ENCODE assay signal across 27 mouse cellular contexts in the genomic region with DNA sequence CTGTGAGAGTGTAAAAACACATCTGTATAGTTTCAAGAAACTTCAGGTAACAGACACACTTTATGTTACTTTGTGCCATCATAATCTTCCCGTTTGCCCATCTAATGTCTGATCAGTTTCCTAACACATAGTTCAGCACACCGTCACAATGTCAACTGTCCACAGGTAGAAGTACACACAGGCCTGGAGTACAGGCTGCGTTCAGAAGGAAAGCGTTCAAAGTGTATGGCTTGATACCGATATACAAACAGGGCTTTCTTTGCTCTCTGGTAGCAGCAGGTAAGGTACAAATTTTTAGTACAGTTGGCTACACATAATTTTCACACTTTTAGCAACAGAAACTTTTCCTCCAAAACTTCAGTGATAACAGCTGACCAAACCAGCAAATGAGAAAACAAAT.
"Had no signal": no experiment of that assay in that cellular context is flagged by ENCODE, and none has a peak within 500 bp of the region (broad histone marks: within the 10 kb centered on the region; RNA-seq: fewer than 3 reads in every experiment).

No protein-coding gene starts in this region.

- H3K9ac ChIP-seq: forebrain, postnatal 0 days; heart, embryonic 13.5 days; heart, embryonic 15.5 days; hindbrain, embryonic 13.5 days; hindbrain, embryonic 15.5 days; kidney, embryonic 15.5 days; limb, embryonic 13.5 days; limb, embryonic 15.5 days; liver, embryonic 13.5 days; liver, embryonic 15.5 days had no signal

- H3K27ac ChIP-seq: heart, adult 2 months; heart, embryonic 13.5 days; heart, embryonic 15.5 days; hindbrain, embryonic 13.5 days; hindbrain, embryonic 15.5 days; hindbrain, postnatal 0 days; kidney, embryonic 15.5 days; kidney, postnatal 0 days; limb, embryonic 13.5 days; limb, embryonic 15.5 days; liver, embryonic 13.5 days; liver, embryonic 15.5 days had no signal

- H3K4me3 ChIP-seq: heart, adult 2 months; heart, embryonic 13.5 days; heart, embryonic 15.5 days; hindbrain, embryonic 13.5 days; hindbrain, embryonic 15.5 days; kidney, embryonic 15.5 days; limb, embryonic 13.5 days; limb, embryonic 15.5 days; liver, embryonic 13.5 days; liver, embryonic 15.5 days had no signal

- DNase-seq: forebrain, postnatal 0 days; gastrocnemius, postnatal 14 days; gastrocnemius, postnatal 36 days; heart, adult 2 months; heart, postnatal 14 days; heart, postnatal 36 days; kidney, adult 11 months; kidney, adult 2 months; kidney, adult 9 months; kidney, postnatal 14 days; kidney, postnatal 36 days; layer of hippocampus, adult 9-11 months; layer of hippocampus, postnatal 36 days; left cerebral cortex, postnatal 4 days; liver, embryonic 13.5 days had no signal

- H3K36me3 ChIP-seq: heart, embryonic 15.5 days; limb, embryonic 15.5 days; liver, embryonic 13.5 days; liver, embryonic 15.5 days had no signal

- H3K9me3 ChIP-seq: heart, embryonic 13.5 days; heart, embryonic 15.5 days; hindbrain, embryonic 13.5 days; hindbrain, embryonic 15.5 days; kidney, embryonic 15.5 days; limb, embryonic 13.5 days; limb, embryonic 15.5 days; liver, embryonic 13.5 days; liver, embryonic 15.5 days had no signal

- H3K4me2 ChIP-seq: heart, embryonic 11.5 days; heart, embryonic 13.5 days; heart, embryonic 15.5 days; hindbrain, embryonic 13.5 days; hindbrain, embryonic 15.5 days; kidney, embryonic 15.5 days; limb, embryonic 13.5 days; limb, embryonic 15.5 days; liver, embryonic 13.5 days; liver, embryonic 15.5 days had no signal

- H3K27me3 ChIP-seq: heart, embryonic 13.5 days; heart, embryonic 15.5 days; hindbrain, embryonic 13.5 days; hindbrain, embryonic 15.5 days; kidney, embryonic 15.5 days; limb, embryonic 13.5 days; limb, embryonic 15.5 days; liver, embryonic 13.5 days; liver, embryonic 15.5 days had no signal

- ATAC-seq: forebrain, postnatal 0 days; hindbrain, postnatal 0 days; intestine, embryonic 16.5 days had no signal
